Mouse (Mus musculus) C2C12 (cell line): ENCODE measurements around the gene Strn. TPM values are rescaled to one million over a fixed set of nuclear protein-coding genes. Genes with fewer than 3 reads are reported as not detected.

ENCODE experiments used
- H3K27me3 ChIP-seq: one replicate; pipeline ENCODE4 v1.6.1; 2011; ENCODE audit not compliant: control insufficient read depth, insufficient read depth, insufficient read length
- H3K36me3 ChIP-seq: one replicate; pipeline ENCODE4 v1.6.1; 2011; ENCODE audit not compliant: control insufficient read depth, insufficient read depth
- H3K4me3 ChIP-seq: one replicate; pipeline ENCODE4 v1.5.1; 2011; ENCODE audit warnings: mild to moderate bottlenecking, control low read depth; ENCODE audit not compliant: poor library complexity, insufficient read depth, severe bottlenecking
- H3K79me2 ChIP-seq: one replicate; pipeline ENCODE4 v1.6.1; 2011; ENCODE audit not compliant: control insufficient read depth, insufficient read depth
- H3K79me3 ChIP-seq: one replicate; pipeline ENCODE4 v1.6.1; 2011; ENCODE audit warnings: low read depth, control low read depth
- H3ac ChIP-seq: one replicate; pipeline ENCODE3; 2011; ENCODE audit warnings: low read depth; ENCODE audit not compliant: control insufficient read depth, insufficient read length
- CEBPB ChIP-seq: IDR thresholded peaks from one replicate; pipeline ENCODE4 v1.6.1; 2011; ENCODE audit warnings: low read depth, mild to moderate bottlenecking, control low read depth, moderate library complexity
- CTCF ChIP-seq: IDR thresholded peaks from one replicate; pipeline ENCODE4 v1.5.1; 2011; ENCODE audit not compliant: control insufficient read depth, insufficient read depth, insufficient read length
- FOSL1 ChIP-seq: IDR thresholded peaks from one replicate; pipeline ENCODE4 v1.8.0; 2011; ENCODE audit warnings: mild to moderate bottlenecking, low read length; ENCODE audit not compliant: poor library complexity, insufficient read depth, severe bottlenecking
- MAX ChIP-seq: IDR thresholded peaks from one replicate; pipeline ENCODE4 v1.6.1; 2011; ENCODE audit warnings: mild to moderate bottlenecking, control low read depth
- MYOD1 ChIP-seq: IDR thresholded peaks from one replicate; pipeline ENCODE4 v1.6.1; 2011; ENCODE audit warnings: low read depth; ENCODE audit not compliant: control insufficient read depth, insufficient read length
- MYOG ChIP-seq: IDR thresholded peaks from one replicate; pipeline ENCODE4 v1.6.1; 2011; ENCODE audit not compliant: control insufficient read depth, insufficient read length; ENCODE audit errors: extremely low read depth
- USF1 ChIP-seq: IDR thresholded peaks from one replicate; pipeline ENCODE4 v1.6.1; 2011; ENCODE audit warnings: low read depth, mild to moderate bottlenecking, control low read depth, moderate library complexity
- polyA plus RNA-seq: library from polyadenylated mRNA; unstranded; fragments of >200 nt; fragmentation: generic; extraction: Trizol; gene quantifications from one replicate; pipeline ENCODE4 v1.2.1, GENCODE M21; 2012; ENCODE audit warnings: missing spikeins

Gene Strn
- polyA plus RNA-seq, 1 experiment: 4.6 TPM

DNA sequence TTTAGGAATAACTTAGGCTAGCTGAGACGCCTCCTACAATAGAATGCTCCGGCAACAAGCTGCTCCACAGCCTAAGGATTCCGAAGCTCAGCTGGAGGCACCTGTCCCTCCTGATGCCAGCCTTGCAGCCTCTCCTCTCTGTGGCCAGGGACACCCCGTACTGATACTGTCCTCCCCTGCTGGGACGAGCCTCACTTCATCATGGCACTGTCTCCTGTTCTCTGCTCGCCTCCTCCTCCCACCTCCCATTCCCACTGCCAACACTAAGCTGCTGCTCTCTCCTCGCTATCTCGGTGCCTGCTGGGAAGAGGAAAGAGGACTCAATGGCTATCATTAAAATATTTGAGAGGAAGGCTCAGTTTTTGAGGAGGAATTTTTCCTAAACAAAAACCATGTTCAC lies 30.6 kb upstream of the Strn start:
- no peaks in the 10 kb centered on the region for H3K79me2 ChIP-seq
- no peak overlapping the region for H3K4me3 ChIP-seq
- no peaks in the 10 kb centered on the region for H3K27me3 ChIP-seq
- H3K79me3 ChIP-seq: no peaks in the 10 kb centered on the region
- peaks cover 4% of the 10 kb centered on the region for H3K36me3 ChIP-seq
- no peak for TF ChIP-seq USF1
- no peak for TF ChIP-seq FOSL1
- TF ChIP-seq CTCF: no peak
- TF ChIP-seq MYOD1: no peak
- no peak for TF ChIP-seq MAX
- H3ac ChIP-seq: no peak overlapping the region

GRCm38 (mm10) chr17:78766084-78766483 lies 29.1 kb upstream of the Strn start:
- H3K27me3 ChIP-seq: no peaks in the 10 kb centered on the region
- H3K79me2 ChIP-seq: no peaks in the 10 kb centered on the region
- no peak overlapping the region for H3ac ChIP-seq
- no peak overlapping the region for H3K4me3 ChIP-seq
- H3K79me3 ChIP-seq: no peaks in the 10 kb centered on the region
- peaks cover 4% of the 10 kb centered on the region for H3K36me3 ChIP-seq
- TF ChIP-seq MYOD1: no peak
- no peak for TF ChIP-seq CEBPB
- TF ChIP-seq MAX: no peak
- no peak for TF ChIP-seq FOSL1
- TF ChIP-seq MYOG: no peak
- TF ChIP-seq USF1: no peak
- TF ChIP-seq CTCF: no peak

GRCm38 (mm10) chr17:78763272-78763671 lies 26.3 kb upstream of the Strn start:
- no peaks in the 10 kb centered on the region for H3K79me3 ChIP-seq
- H3K4me3 ChIP-seq: no peak overlapping the region
- no peaks in the 10 kb centered on the region for H3K79me2 ChIP-seq
- TF ChIP-seq MAX: no peak
- TF ChIP-seq FOSL1: no peak
- no peak for TF ChIP-seq CTCF
- TF ChIP-seq USF1: no peak
- no peak for TF ChIP-seq MYOD1
- no peak for TF ChIP-seq MYOG
- no peak for TF ChIP-seq CEBPB
- H3K27me3 ChIP-seq: no peaks in the 10 kb centered on the region
- H3ac ChIP-seq: no peak overlapping the region
- H3K36me3 ChIP-seq: peaks cover 7% of the 10 kb centered on the region

GRCm38 (mm10) chr17:78752938-78753655 lies 16.1 kb upstream of the Strn start:
- H3K79me2 ChIP-seq: no peaks in the 10 kb centered on the region
- no peaks in the 10 kb centered on the region for H3K27me3 ChIP-seq
- no peak overlapping the region for H3ac ChIP-seq
- peaks cover 27% of the 10 kb centered on the region for H3K36me3 ChIP-seq
- no peak overlapping the region for H3K4me3 ChIP-seq
- H3K79me3 ChIP-seq: no peaks in the 10 kb centered on the region
- TF ChIP-seq CEBPB (no peak), FOSL1 (no peak), USF1 (no peak), MAX (no peak), CTCF (no peak), MYOG (no peak), MYOD1 (no peak)

DNA sequence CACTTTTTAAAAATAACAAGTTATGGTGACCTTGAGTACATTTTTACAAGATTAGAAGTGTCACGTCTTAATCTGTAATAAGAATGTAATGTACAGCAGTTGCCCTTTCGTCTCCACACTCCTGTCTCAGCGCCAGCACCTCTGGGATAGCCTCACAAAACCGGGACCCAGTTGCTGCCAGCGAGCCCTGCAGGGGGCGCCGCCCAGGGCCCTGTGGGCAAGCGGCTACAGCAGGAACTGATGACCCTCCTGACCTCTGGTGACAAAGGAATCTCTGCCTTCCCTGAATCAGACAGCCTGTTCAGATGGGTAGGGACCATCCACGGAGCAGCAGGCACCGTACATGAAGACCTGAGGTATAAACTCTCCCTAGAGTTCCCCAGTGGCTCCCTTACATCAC lies 15.1 kb upstream of the Strn start:
- Histone ChIP-seq H3ac (no peak overlapping the region), H3K4me3 (no peak overlapping the region), H3K27me3 (no peaks in the 10 kb centered on the region), H3K36me3 (peaks cover 23% of the 10 kb centered on the region), H3K79me3 (no peaks in the 10 kb centered on the region), H3K79me2 (no peaks in the 10 kb centered on the region)
- no peak for TF ChIP-seq MAX

GRCm38 (mm10) chr17:78748440-78748839 lies 11.4 kb upstream of the Strn start:
- Histone ChIP-seq H3K79me3 (no peaks in the 10 kb centered on the region), H3ac (no peak overlapping the region), H3K79me2 (no peaks in the 10 kb centered on the region), H3K36me3 (peaks cover 3% of the 10 kb centered on the region), H3K4me3 (no peak overlapping the region), H3K27me3 (no peaks in the 10 kb centered on the region)
- TF ChIP-seq MYOG (no peak), MYOD1 (no peak), MAX (no peak), CEBPB (no peak), FOSL1 (no peak), USF1 (no peak), CTCF (no peak)
